Comparison of ENCODE assay signal across 15 mouse cellular contexts in genomic region chr11:16669453-16670251, GRCm38 (mm10).
A peak's percentile ranks its signal among the peaks of the same experiment; 100 is the strongest.
DNase-seq lines count a peak whose midpoint lies in the region; ATAC-seq and TF ChIP-seq lines count a peak whose summit lies in the region.
"Had no signal": no experiment of that assay in that cellular context is flagged by ENCODE, and none has a peak within 500 bp of the region (broad histone marks: within the 10 kb centered on the region; RNA-seq: fewer than 3 reads in every experiment).

No protein-coding gene starts in this region.

- TF ChIP-seq POLR2A in liver, adult 2 months (IDR thresholded peaks at IDR 0.05; ENCODE audit: extremely low read depth, insufficient read depth, low read length): no peak

- H3K36me3 ChIP-seq in forebrain, postnatal 0 days (ENCODE audit: insufficient read depth): no peaks in the 10 kb centered on the region
- H3K36me3 ChIP-seq in forebrain, embryonic 11.5 days (ENCODE audit: control insufficient read depth, insufficient read depth, low read length): no peaks in the 10 kb centered on the region
- H3K36me3 ChIP-seq in liver, adult 2 months (ENCODE audit: control insufficient read depth, insufficient read depth, low read length): no peaks in the 10 kb centered on the region
- no peaks in the 10 kb centered on the region for H3K36me3 ChIP-seq in kidney, embryonic 14.5 days (ENCODE audit: control insufficient read depth, insufficient read depth, low read length)
- H3K36me3 ChIP-seq: hindbrain, embryonic 12.5 days; limb, embryonic 12.5 days; midbrain, embryonic 13.5 days had no signal

- no peak overlapping the region for H3K27ac ChIP-seq in forebrain, postnatal 0 days (ENCODE audit: low read depth, low read length)
- H3K27ac ChIP-seq in forebrain, embryonic 11.5 days (ENCODE audit: low read depth, low read length): no peak overlapping the region
- no peak overlapping the region for H3K27ac ChIP-seq in liver, adult 2 months (replicated peaks; ENCODE audit: insufficient read depth, low read depth, low read length)
- H3K27ac ChIP-seq in kidney, embryonic 14.5 days (ENCODE audit: low read depth, low read length): no peak overlapping the region
- H3K27ac ChIP-seq: hindbrain, embryonic 12.5 days; kidney, postnatal 0 days; limb, embryonic 12.5 days; midbrain, embryonic 13.5 days had no signal

- no peaks in the 10 kb centered on the region for H3K27me3 ChIP-seq in forebrain, postnatal 0 days (ENCODE audit: insufficient read depth, low read length)
- no peaks in the 10 kb centered on the region for H3K27me3 ChIP-seq in forebrain, embryonic 11.5 days (ENCODE audit: control insufficient read depth, insufficient read depth, low read length)
- H3K27me3 ChIP-seq in liver, adult 2 months (ENCODE audit: control insufficient read depth, insufficient read depth, low read length): no peaks in the 10 kb centered on the region
- no peaks in the 10 kb centered on the region for H3K27me3 ChIP-seq in kidney, embryonic 14.5 days (ENCODE audit: control insufficient read depth, insufficient read depth, low read length)
- H3K27me3 ChIP-seq: hindbrain, embryonic 12.5 days; limb, embryonic 12.5 days; midbrain, embryonic 13.5 days had no signal

- no peak overlapping the region for H3K4me3 ChIP-seq in forebrain, postnatal 0 days (ENCODE audit: low read depth, low read length)
- H3K4me3 ChIP-seq in forebrain, embryonic 11.5 days (ENCODE audit: low read depth, low read length): no peak overlapping the region
- H3K4me3 ChIP-seq in liver, adult 2 months (ENCODE audit: insufficient read depth, low read depth, low read length): no peak overlapping the region
- no peak overlapping the region for H3K4me3 ChIP-seq in kidney, embryonic 14.5 days (ENCODE audit: low read length)
- H3K4me3 ChIP-seq: hindbrain, embryonic 12.5 days; limb, embryonic 12.5 days; midbrain, embryonic 13.5 days had no signal

- H3K79me2 ChIP-seq in liver, adult 2 months (ENCODE audit: control insufficient read depth, insufficient read depth, low read length): no peaks in the 10 kb centered on the region

- H3K4me1 ChIP-seq in forebrain, postnatal 0 days (ENCODE audit: insufficient read depth): no peaks in the 10 kb centered on the region
- H3K4me1 ChIP-seq in forebrain, embryonic 11.5 days (replicated peaks; ENCODE audit: control insufficient read depth, insufficient read depth, low read length): no peaks in the 10 kb centered on the region
- no peaks in the 10 kb centered on the region for H3K4me1 ChIP-seq in liver, adult 2 months (ENCODE audit: control insufficient read depth, insufficient read depth, low read length)
- no peaks in the 10 kb centered on the region for H3K4me1 ChIP-seq in kidney, embryonic 14.5 days (ENCODE audit: control insufficient read depth, insufficient read depth, low read length)
- H3K4me1 ChIP-seq: hindbrain, embryonic 12.5 days; limb, embryonic 12.5 days; midbrain, embryonic 13.5 days had no signal

- no peak overlapping the region for H3K9ac ChIP-seq in forebrain, postnatal 0 days
- no peak overlapping the region for H3K9ac ChIP-seq in forebrain, embryonic 11.5 days (ENCODE audit: low read length)
- no peak overlapping the region for H3K9ac ChIP-seq in liver, adult 2 months (ENCODE audit: low read depth, low read length)
- no peak overlapping the region for H3K9ac ChIP-seq in kidney, embryonic 14.5 days (ENCODE audit: low read depth, low read length)
- H3K9ac ChIP-seq: hindbrain, embryonic 12.5 days; limb, embryonic 12.5 days; lung, embryonic 14.5 days; midbrain, embryonic 13.5 days had no signal

- H3K9me3 ChIP-seq in forebrain, postnatal 0 days (ENCODE audit: low read length): no peaks in the 10 kb centered on the region
- no peaks in the 10 kb centered on the region for H3K9me3 ChIP-seq in forebrain, embryonic 11.5 days (ENCODE audit: control insufficient read depth, low read length)
- no peaks in the 10 kb centered on the region for H3K9me3 ChIP-seq in kidney, embryonic 14.5 days (ENCODE audit: control insufficient read depth, low read length)
- H3K9me3 ChIP-seq: hindbrain, embryonic 12.5 days; limb, embryonic 12.5 days; midbrain, embryonic 13.5 days had no signal

- no peak overlapping the region for H3K4me2 ChIP-seq in forebrain, postnatal 0 days (ENCODE audit: low read depth)
- H3K4me2 ChIP-seq in forebrain, embryonic 11.5 days (ENCODE audit: low read depth, low read length, severe bottlenecking): no peak overlapping the region
- no peak overlapping the region for H3K4me2 ChIP-seq in kidney, embryonic 14.5 days (replicated peaks; ENCODE audit: low read depth, low read length)
- H3K4me2 ChIP-seq: hindbrain, embryonic 12.5 days; limb, embryonic 12.5 days; lung, embryonic 14.5 days; midbrain, embryonic 13.5 days had no signal

- WGBS in forebrain, postnatal 0 days: 76% methylated on average over 4 of the region's 4 CpGs
- WGBS in forebrain, embryonic 11.5 days: 88% methylated on average over 4 of the region's 4 CpGs
- 86% methylated on average over 4 of the region's 4 CpGs for WGBS in liver, adult 2 months
- WGBS in kidney, embryonic 14.5 days: 91% methylated on average over 4 of the region's 4 CpGs

- peak; percentile 26 for DNase-seq in forebrain, postnatal 0 days
- DNase-seq in forebrain, embryonic 11.5 days (ENCODE audit: low spot score): no peak
- peak; percentile 7 for DNase-seq in liver, adult 2 months (ENCODE audit: extremely low read depth, low read depth, low spot score)
- DNase-seq in liver: no peak
- peak; percentile 2 to 9 for DNase-seq in left cerebral cortex, postnatal 14 days (ENCODE audit: low spot score in 2 of 2)
- no peak for DNase-seq in adrenal gland, adult 2 months
- DNase-seq: adrenal gland, adult 8-10 months; lung, embryonic 14.5 days; thymus, postnatal 25 days had no signal

- intact Hi-C loops in left cerebral cortex, postnatal 14 days (cut with DNase I): no loop called here

- ATAC-seq in forebrain, postnatal 0 days: peak; percentile 79; the same call in 1 of the 2 replicates
- ATAC-seq in forebrain, embryonic 11.5 days (replicated peaks; ENCODE audit: low FRiP score): no peak
- peak; percentile 86 for ATAC-seq in common myeloid progenitor, adult 5-6 weeks (replicated peaks; ENCODE audit: low read depth, poor library complexity, severe bottlenecking)
- ATAC-seq in kidney, embryonic 14.5 days (ENCODE audit: low FRiP score, low TSS enrichment): no peak
- ATAC-seq: midbrain, embryonic 13.5 days had no signal

- TF ChIP-seq CTCF in forebrain, postnatal 0 days (IDR thresholded peaks at IDR 0.05; ENCODE audit: low read depth): no peak
- no peak for TF ChIP-seq CTCF in liver, adult 2 months (IDR thresholded peaks at IDR 0.05; ENCODE audit: low read depth, low read length)

Comparison
In these comparisons a context has a peak if more than half of its experiments do, and no peak if none do; other contexts are left out.
1. ATAC-seq: peak in forebrain, postnatal 0 days (single experiment) and common myeloid progenitor, adult 5-6 weeks (single experiment); none in forebrain, embryonic 11.5 days (single experiment) and kidney, embryonic 14.5 days (single experiment).
2. DNase-seq: peak in forebrain, postnatal 0 days (single experiment), liver, adult 2 months (single experiment) and left cerebral cortex, postnatal 14 days (2 of 2); none in forebrain, embryonic 11.5 days (single experiment), liver (single experiment) and adrenal gland, adult 2 months (single experiment).